Mouse (Mus musculus) embryonic facial prominence, embryonic 12.5 days (tissue): ENCODE results near the gene D8Ertd738e. TPM values are rescaled to one million over a fixed set of nuclear protein-coding genes. Genes with fewer than 3 reads are reported as not detected.
"Not testable (repeated sequence)": the region's sequence is repeated elsewhere in the genome, so short reads cannot be mapped to it uniquely, and the experiment has no call there.

Source experiments
- ATAC-seq: fragments of 200-750 bp; cut with Nextera tagmentation; 2 replicates; pipeline ENCODE4 v1.8.0; 2017; ENCODE audit not compliant: insufficient number of reproducible peaks, insufficient read depth, low FRiP score, low TSS enrichment
- H3K27ac ChIP-seq: fragments of 300-500 bp; sonication (generic); 2 replicates; pipeline ENCODE4 v1.5.1; 2016; ENCODE audit warnings: mild to moderate bottlenecking
- H3K27me3 ChIP-seq: fragments of 300-500 bp; sonication (generic); 2 replicates; pipeline ENCODE4 v1.6.1; 2016; ENCODE audit warnings: mild to moderate bottlenecking, moderate library complexity
- H3K36me3 ChIP-seq: fragments of 300-500 bp; sonication (generic); 2 replicates; pipeline ENCODE4 v1.6.1; 2016; ENCODE audit warnings: mild to moderate bottlenecking
- H3K4me1 ChIP-seq: fragments of 300-500 bp; sonication (generic); 2 replicates; pipeline ENCODE4 v1.6.1; 2016
- H3K4me2 ChIP-seq: fragments of 300-500 bp; sonication (generic); replicated peaks from 2 replicates; pipeline ENCODE4 v1.6.1; 2016; ENCODE audit warnings: mild to moderate bottlenecking, moderate library complexity
- H3K4me3 ChIP-seq: fragments of 300-500 bp; sonication (generic); 2 replicates; pipeline ENCODE4 v1.5.1; 2016; ENCODE audit warnings: mild to moderate bottlenecking
- H3K9ac ChIP-seq: fragments of 300-500 bp; sonication (generic); 2 replicates; pipeline ENCODE4 v1.6.1; 2016; ENCODE audit warnings: mild to moderate bottlenecking, moderate library complexity
- H3K9me3 ChIP-seq: fragments of 300-500 bp; sonication (generic); 2 replicates; pipeline ENCODE4 v1.6.1; 2016; ENCODE audit warnings: mild to moderate bottlenecking, moderate library complexity
- WGBS: fragments of 180-500 bp; shearing (Covaris S2); methylation state at CpG from one replicate; pipeline ENCODE4 v1.1.7; 2016; 5-methylcytosine and 5-hydroxymethylcytosine counted together
- polyA plus RNA-seq: library from polyadenylated mRNA; unstranded; fragments of >200 nt; fragmentation: Nextera tagmentation; extraction: Ambion mirVana; gene quantifications from 2 replicates; pipeline ENCODE4 v1.2.1, GENCODE M21; 2016

The D8Ertd738e gene
- polyA plus RNA-seq: 322 and 341 TPM in 2 replicates

DNA sequence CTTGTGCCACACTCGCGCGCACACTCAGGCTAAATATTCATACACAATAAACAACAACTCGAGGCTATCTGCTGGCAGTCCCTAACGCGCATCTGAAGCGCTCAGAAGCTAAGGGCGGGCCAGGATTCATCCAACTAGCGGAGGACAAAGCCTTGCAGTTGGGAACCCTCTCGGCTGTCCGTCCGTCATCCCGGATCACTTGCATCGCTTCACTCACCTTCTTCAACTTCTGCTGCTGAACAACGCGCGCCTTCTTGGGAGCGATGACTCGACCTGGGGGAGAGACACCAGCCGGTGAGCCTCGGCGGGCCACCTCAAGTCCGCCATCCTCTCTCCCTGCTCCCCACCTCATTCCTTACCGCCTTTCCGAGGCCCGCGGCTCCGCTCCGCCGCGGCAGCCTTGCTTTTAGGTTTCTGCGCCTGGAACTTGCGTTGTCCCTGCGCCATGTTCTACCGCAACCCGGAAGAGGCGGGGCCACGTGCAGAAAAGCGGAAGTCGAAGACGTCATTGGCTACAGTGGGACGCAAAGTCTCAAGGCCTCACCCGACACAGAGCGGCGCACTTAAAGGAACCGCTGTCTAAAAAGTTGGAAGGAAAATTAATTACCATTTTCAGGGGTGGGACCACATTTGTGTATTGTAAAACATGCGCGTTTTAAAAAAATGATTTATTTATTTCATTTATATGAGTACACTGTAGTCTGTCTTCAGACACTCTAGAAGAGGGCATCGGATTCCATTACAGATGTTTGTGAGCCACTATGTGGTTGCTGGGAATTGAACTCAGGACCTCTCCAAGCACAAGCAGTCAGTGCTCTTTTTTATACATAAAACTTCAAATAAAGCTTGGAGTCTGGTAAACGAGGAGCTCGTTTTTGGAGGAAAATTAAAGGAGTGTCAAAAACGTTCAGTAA lies at the start of gene D8Ertd738e:
Gene D8Ertd738e (minus strand): TSS at position 463 of the 914 bp plus-strand sequence.
- Histone ChIP-seq H3K27me3 (no peaks in the 10 kb centered on the region), H3K4me3 (peak within 1 kb of the TSS; percentile 91), H3K27ac (peak within 1 kb of the TSS; percentile 69), H3K4me1 (peaks cover 4% of the 10 kb centered on the region), H3K9ac (peak within 1 kb of the TSS; percentile 87), H3K9me3 (no peaks in the 10 kb centered on the region), H3K36me3 (peaks cover 70% of the 10 kb centered on the region), H3K4me2 (peak within 1 kb of the TSS; percentile 66)
- WGBS: 4% methylated on average over 52 of the region's 52 CpGs
- ATAC-seq: peak; percentile 76

DNA sequence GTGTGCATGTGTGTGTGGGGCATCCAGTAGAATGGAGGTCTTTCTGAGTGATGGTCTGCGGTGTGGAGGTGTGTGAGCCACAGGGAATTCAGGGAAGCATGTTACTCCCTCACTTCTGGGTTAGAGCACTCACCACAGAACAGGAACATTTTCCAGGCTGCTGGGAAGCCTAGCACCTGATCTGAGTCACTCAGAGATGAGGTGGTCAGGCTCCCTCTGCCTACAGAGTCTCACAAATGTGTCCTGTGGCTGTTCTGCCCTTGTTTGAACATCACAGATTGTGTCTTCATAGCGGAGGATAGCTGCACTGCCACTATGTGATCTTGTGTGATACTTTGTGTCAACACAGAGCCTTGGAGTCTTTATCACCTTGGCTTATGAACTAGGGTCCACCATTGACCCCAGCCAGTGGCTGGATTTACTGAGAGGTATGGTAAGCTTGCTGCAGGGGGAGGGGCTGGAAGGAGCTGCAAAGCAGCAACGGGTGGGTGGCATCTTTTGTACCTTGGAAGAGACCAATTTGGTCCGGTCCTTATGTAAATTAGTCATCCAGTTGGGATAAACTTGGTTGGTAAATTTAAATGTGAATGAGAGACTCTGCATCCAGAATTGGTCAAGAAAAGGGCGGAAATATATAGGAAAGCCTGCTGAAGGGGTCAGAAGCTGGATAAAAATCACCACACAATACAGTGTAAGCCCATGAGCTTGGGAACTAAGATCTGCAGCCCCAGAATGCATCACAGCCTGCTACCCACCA lies 47.7 kb upstream of the D8Ertd738e start:
- Histone ChIP-seq H3K36me3 (no peaks in the 10 kb centered on the region), H3K4me3 (no peak overlapping the region), H3K9ac (no peak overlapping the region), H3K4me1 (no peaks in the 10 kb centered on the region), H3K27me3 (no peaks in the 10 kb centered on the region), H3K4me2 (no peak overlapping the region), H3K27ac (no peak overlapping the region), H3K9me3 (no peaks in the 10 kb centered on the region)
- 60% methylated on average over 5 of the region's 5 CpGs for WGBS
- ATAC-seq: no peak

DNA sequence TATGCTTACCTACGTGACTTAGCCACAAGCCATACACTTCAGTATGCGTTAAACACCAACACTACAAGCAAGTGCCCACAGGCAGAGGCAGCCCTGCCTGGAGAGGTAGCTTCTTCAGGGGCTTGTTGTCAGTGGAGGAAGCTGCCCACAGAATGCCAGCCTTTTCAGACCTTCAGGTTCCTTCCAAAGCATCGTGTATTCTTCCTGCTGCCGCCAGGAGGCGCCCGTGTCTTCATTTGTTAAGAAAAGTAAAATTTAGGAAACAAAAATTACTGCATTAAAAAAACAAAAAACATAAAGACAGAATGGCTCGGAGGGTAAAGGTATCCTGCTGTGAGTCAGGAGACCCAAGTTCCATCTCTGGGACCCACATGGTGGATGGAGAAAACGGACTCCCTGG lies 42.2 kb upstream of the D8Ertd738e start:
- H3K4me2 ChIP-seq: no peak overlapping the region

DNA sequence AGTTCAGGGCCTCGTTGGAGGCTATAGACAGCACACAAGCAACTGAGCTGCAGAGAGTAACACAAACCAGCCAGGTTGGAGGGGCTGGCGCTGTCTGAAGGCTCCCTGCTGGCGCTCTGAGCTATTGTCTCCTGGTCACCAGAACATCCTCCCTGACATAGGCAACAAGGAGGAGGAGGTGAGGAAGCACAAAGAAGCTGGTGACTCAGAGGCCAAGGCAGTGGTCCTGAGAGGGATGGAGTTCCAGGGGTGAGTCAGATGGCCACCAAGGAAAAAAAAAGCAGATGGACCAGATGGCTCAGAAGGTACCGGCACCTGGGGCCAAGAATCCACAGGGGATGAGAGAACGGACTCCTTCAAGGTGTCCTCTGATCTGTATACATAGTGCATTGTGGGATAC lies 41.6 kb upstream of the D8Ertd738e start:
- no peaks in the 10 kb centered on the region for H3K4me1 ChIP-seq
- no peak for ATAC-seq
- H3K9ac ChIP-seq: no peak overlapping the region

More for the DNA sequence above, 42.2 kb upstream of the D8Ertd738e start:
- no peak overlapping the region for H3K4me3 ChIP-seq
- WGBS: 26% methylated on average over 8 of the region's 8 CpGs
- no peaks in the 10 kb centered on the region for H3K9me3 ChIP-seq
- ATAC-seq: no peak
- H3K27me3 ChIP-seq: no peaks in the 10 kb centered on the region
- H3K36me3 ChIP-seq: no peaks in the 10 kb centered on the region
- H3K4me1 ChIP-seq: no peaks in the 10 kb centered on the region
- no peak overlapping the region for H3K9ac ChIP-seq
- no peak overlapping the region for H3K27ac ChIP-seq

DNA sequence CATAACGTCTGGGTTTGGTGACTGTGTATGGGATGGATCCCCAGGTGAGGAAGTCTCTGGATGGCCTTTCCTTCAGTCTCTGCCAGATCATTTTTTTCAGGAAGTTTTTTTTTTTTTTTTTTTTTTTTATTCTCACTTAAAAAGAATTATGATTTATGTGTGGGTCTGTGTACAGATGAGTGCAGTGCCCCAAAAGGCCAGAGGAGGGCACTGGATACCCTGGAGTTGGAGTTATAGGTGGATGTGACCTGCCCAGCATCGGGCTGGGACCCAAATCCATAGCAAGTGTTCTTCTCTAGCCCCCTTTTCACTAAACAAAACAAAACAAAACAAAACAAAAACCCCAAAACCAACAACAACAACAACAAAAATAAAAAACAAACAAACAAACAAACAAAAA lies 39.4 kb upstream of the D8Ertd738e start:
- 56% methylated on average over 2 of the region's 2 CpGs for WGBS
- no peak for ATAC-seq
- no peaks in the 10 kb centered on the region for H3K27me3 ChIP-seq
- no peaks in the 10 kb centered on the region for H3K36me3 ChIP-seq
- no peak overlapping the region for H3K27ac ChIP-seq
- H3K4me2 ChIP-seq: no peak overlapping the region
- H3K4me1 ChIP-seq: peaks cover 5% of the 10 kb centered on the region; the same call in 1 of the 2 replicates
- H3K9me3 ChIP-seq: no peaks in the 10 kb centered on the region
- no peak overlapping the region for H3K4me3 ChIP-seq
- H3K9ac ChIP-seq: no peak overlapping the region

More for the DNA sequence above, 41.6 kb upstream of the D8Ertd738e start:
- no peaks in the 10 kb centered on the region for H3K36me3 ChIP-seq
- no peaks in the 10 kb centered on the region for H3K27me3 ChIP-seq
- no peak overlapping the region for H3K4me2 ChIP-seq
- no peak overlapping the region for H3K4me3 ChIP-seq
- no peak overlapping the region for H3K27ac ChIP-seq
- WGBS: 68% methylated on average over 5 of the region's 5 CpGs
- no peaks in the 10 kb centered on the region for H3K9me3 ChIP-seq

DNA sequence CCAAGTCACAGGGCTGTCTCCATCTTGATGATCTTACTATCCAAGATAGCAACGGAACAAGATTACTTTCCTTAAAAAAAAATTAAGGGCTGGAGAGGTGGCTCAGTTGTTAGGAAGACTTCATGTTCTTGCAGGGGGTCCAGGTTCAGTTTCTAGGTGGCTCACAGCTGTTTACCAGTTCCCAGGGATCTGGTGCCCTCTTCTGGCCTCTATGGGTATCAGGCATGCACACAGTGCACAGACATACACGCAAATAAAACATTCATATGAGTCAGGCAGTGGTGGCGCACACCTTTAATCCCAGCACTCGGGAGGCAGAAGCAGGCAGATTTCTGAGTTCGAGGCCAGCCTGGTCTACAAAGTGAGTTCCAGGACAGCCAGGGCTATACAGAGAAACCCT lies 36.1 kb upstream of the D8Ertd738e start:
- ATAC-seq: not testable (repeated sequence)

DNA sequence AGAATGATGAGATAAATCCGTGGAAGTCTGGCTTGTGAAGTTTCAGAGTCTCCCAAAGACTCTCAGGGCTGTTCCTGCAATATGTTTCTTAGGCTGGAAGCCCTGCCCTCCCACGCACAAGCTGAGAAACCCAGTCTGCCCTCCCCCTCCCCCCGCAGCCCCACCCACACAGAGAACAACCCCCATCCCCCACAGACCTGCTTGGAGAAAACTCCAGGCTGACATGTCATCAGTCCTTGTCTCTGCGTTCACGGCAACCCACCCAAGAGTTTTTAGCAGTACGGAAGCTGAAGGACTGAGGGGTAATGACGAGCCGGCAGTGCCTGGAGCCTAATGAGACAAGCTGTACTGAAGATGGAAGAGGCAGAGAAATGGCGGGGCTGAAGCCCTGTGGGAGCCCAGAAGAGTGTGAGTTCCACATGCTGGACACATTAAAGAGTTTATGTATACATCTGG lies 35.1 kb upstream of the D8Ertd738e start:
- H3K9me3 ChIP-seq: no peaks in the 10 kb centered on the region
- peak overlapping the region; percentile 87 for H3K27ac ChIP-seq
- ATAC-seq: no peak
- peaks cover 5% of the 10 kb centered on the region; the same call in 1 of the 2 replicates for H3K4me1 ChIP-seq
- H3K4me3 ChIP-seq: peak overlapping the region; percentile 21
- 23% methylated on average over 9 of the region's 9 CpGs for WGBS
- peak overlapping the region; percentile 42 for H3K4me2 ChIP-seq
- H3K36me3 ChIP-seq: no peaks in the 10 kb centered on the region
- no peak overlapping the region for H3K9ac ChIP-seq
- H3K27me3 ChIP-seq: no peaks in the 10 kb centered on the region

More for the DNA sequence above, 36.1 kb upstream of the D8Ertd738e start:
- WGBS: 60% methylated on average over 5 of the region's 5 CpGs
- not testable (repeated sequence) for H3K27me3 ChIP-seq, H3K4me3 ChIP-seq, H3K27ac ChIP-seq, H3K36me3 ChIP-seq, H3K9me3 ChIP-seq, H3K9ac ChIP-seq, H3K4me2 ChIP-seq, H3K4me1 ChIP-seq

DNA sequence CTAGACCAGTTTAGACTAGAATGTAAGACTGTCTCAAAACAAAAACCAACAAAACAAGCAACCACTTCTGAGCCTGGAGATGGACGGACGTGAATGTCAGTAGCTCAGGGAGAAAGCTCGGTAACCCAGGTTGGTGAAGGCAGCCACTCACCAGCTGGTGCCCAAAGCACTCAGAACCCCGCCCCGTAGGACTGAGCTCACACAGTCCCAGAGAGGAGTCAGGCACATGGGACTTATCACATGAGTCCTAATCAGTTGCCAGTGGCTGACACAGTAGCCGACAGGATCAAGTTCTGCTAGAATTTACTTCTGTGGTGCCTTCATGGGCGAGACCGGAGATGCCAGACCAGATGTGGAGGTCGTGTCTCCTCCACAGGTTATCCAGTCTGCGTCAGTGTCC lies 31.3 kb upstream of the D8Ertd738e start:
- Histone ChIP-seq H3K9me3 (no peaks in the 10 kb centered on the region), H3K9ac (no peak overlapping the region), H3K27me3 (no peaks in the 10 kb centered on the region), H3K4me1 (peaks cover 5% of the 10 kb centered on the region; the same call in 1 of the 2 replicates), H3K4me3 (no peak overlapping the region), H3K36me3 (no peaks in the 10 kb centered on the region), H3K4me2 (no peak overlapping the region), H3K27ac (no peak overlapping the region)
- no peak for ATAC-seq
- WGBS: 74% methylated on average over 10 of the region's 10 CpGs

DNA sequence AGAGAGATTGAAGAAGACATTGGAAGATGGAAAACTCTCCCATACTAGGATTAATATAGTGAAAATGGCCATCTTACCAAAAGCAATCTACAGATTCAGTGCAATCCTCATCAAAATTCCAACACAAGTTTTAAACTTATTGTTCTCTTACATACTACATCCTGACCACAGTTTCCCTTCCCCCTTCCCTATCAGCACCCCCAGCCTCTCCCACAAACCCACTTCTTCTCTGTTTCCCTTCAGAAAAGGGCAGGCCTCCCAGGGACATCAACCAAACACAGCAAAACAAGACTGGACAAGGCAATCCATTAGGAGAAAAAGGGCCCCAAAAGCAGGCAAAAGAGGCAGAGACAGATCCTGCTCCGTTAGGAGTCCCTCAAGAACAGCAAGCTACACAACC lies 26.9 kb upstream of the D8Ertd738e start:
- H3K4me2 ChIP-seq: no peak overlapping the region
- H3K4me1 ChIP-seq: no peaks in the 10 kb centered on the region
- H3K27me3 ChIP-seq: no peaks in the 10 kb centered on the region
- H3K9me3 ChIP-seq: no peaks in the 10 kb centered on the region
- ATAC-seq: no peak
- no peak overlapping the region for H3K4me3 ChIP-seq
- no peaks in the 10 kb centered on the region for H3K36me3 ChIP-seq
- H3K27ac ChIP-seq: no peak overlapping the region
- no peak overlapping the region for H3K9ac ChIP-seq
- WGBS: 62% methylated on average over 1 of the region's 1 CpGs

DNA sequence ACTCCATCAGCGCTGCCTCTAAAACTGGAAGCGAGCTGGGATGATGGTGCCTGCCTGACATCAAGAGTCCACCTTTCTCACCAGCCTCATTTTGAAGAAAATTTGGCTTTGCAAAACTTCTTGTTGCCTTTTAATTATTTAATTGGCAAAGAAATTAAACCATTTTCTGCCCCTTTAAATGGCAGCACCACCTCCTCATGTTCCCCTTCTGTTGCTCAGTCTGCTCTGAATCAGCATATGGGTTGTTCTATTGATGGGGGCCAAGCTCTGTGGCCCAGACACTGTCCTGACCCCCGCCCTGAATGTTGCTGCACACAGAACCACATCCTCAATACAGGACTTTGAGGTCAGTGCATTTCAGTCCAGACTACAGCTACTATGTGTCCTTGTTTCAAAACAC lies 24.4 kb upstream of the D8Ertd738e start:
- H3K9ac ChIP-seq: no peak overlapping the region
- H3K4me2 ChIP-seq: no peak overlapping the region
- H3K4me1 ChIP-seq: peaks cover 7% of the 10 kb centered on the region
- H3K27ac ChIP-seq: no peak overlapping the region
- no peaks in the 10 kb centered on the region for H3K36me3 ChIP-seq
- no peaks in the 10 kb centered on the region for H3K9me3 ChIP-seq
- H3K27me3 ChIP-seq: no peaks in the 10 kb centered on the region
- no peak overlapping the region for H3K4me3 ChIP-seq
- WGBS: 79% methylated on average over 3 of the region's 3 CpGs
- no peak for ATAC-seq

DNA sequence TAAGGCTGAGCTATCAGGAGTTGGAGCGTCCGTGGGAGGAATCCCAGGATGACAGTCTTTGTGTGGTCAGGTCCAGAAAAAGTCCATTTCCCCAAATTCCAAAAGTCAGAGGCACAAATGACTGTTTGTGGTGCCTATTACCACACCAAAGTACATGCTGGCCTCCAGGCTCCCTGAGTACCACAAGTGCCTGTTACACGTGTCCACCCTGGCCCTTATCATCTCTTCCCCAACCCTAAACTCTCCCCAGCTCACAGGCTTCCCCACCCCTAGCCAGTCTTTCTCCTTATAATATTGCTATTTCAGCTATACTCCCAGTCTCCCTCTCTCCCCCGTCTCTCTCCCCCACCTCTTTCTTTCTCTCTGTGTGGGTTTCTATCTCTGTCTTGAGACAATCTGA lies 22.8 kb upstream of the D8Ertd738e start:
- 86% methylated on average over 4 of the region's 4 CpGs for WGBS
- H3K9ac ChIP-seq: no peak overlapping the region
- H3K4me1 ChIP-seq: peaks cover 7% of the 10 kb centered on the region
- no peaks in the 10 kb centered on the region for H3K27me3 ChIP-seq
- ATAC-seq: no peak
- H3K36me3 ChIP-seq: no peaks in the 10 kb centered on the region
- no peak overlapping the region for H3K4me2 ChIP-seq
- H3K4me3 ChIP-seq: no peak overlapping the region
- no peaks in the 10 kb centered on the region for H3K9me3 ChIP-seq
- H3K27ac ChIP-seq: no peak overlapping the region
